Mouse (Mus musculus) testis, adult 2 months (tissue): ENCODE data around the gene Supt6.

Experiments
- CTCF ChIP-seq: fragments of 200-500 bp; IDR thresholded peaks from 2 replicates; pipeline ENCODE4 v1.5.1; 2012; ENCODE audit warnings: low read depth, mild to moderate bottlenecking, inconsistent platforms, low read length, moderate library complexity; ENCODE audit not compliant: control insufficient read depth, insufficient read depth, insufficient replicate concordance
- POLR2A ChIP-seq: fragments of 200-500 bp; IDR thresholded peaks from 2 replicates; pipeline ENCODE4 v1.6.1; 2012; ENCODE audit warnings: low read depth, mild to moderate bottlenecking, inconsistent platforms, low read length, moderate library complexity; ENCODE audit not compliant: control insufficient read depth

DNA sequence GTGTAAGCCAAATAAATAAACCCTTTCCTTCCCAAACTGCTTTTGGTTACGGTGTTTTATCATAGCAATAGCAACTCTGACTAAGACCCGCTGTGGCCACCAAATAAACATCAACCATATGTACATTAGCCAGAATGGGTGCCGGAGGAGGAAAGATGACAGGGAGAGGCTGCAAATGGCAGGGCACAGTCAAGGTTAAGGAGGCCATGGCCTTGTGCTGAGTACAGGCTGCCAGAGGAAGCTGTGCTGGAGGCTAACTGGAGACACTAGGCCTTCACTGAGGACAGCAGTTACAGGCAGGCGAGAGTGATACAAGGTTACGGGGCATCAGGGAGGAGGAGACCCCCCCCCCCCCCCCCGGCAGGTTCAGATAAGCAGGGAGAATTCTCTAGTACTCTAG, 35.9 kb downstream of the Supt6 start:
- TF ChIP-seq CTCF (no peak), POLR2A (no peak)
